In the genomic region with DNA sequence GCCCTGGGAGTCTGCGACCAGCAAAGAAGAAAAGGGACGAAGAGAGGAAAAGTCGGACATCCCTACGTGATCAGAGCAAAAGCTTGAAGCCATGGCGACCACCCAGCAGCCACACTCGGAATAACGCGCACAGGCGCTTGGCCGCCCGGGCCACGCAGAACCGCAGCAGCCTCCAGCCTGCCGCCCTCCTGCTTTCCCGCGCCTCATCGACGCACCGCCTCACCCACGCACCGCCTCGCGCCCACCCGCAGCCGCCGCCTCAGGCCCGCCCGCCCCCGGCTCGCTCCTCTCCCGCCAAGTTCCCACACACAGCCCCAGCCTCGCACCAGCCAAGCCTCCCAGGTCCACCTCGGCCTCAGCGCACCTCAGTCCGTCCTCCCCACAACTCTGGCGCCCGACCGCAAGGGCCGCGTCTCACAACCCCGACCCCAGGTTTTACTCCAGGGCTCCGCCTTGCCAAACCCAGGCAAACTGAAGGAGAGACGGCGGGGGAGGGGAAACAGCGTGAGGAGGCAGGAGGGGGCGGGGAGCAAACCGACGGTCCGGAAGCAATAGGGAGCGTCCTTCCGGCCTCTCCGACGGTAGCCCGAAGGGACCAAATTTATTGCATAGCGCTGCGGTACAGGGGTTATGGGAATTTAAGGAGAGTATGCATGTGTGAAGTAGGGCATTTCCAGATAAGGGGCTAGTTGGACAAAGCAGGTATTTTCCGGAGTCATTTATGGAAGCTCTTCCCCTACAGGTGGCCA, we compare ENCODE assay signal across 8 mouse cellular contexts. TPM values are rescaled to one million over a fixed set of nuclear protein-coding genes. Genes with fewer than 3 reads are reported as not detected.
DNase-seq lines count a peak whose midpoint lies in the region; ATAC-seq lines count a peak whose summit lies in the region.
"Not testable (repeated sequence)": the region's sequence is repeated elsewhere in the genome, so short reads cannot be mapped to it uniquely, and the experiment has no call there.

Gene Setdb1 (minus strand): TSS at position 502 of the 749 bp plus-strand sequence.

- WGBS in forebrain, embryonic 14.5 days: under 1% methylated on average over 26 of the region's 57 CpGs
- 0% methylated on average over 36 of the region's 57 CpGs for WGBS in neural tube, embryonic 15.5 days

- intact Hi-C loops in heart, postnatal 14 days (cut with DNase I): not testable (repeated sequence)

- peak; percentile 98 for DNase-seq in ES-CJ7 (ENCODE audit: low read depth, low spot score)
- DNase-seq in cerebellum, adult 11 months: peak; percentile 92
- peak; percentile 98 for DNase-seq in forebrain, embryonic 14.5 days (ENCODE audit: low spot score)
- peak; percentile 93 to 96 for DNase-seq in heart, postnatal 14 days
- DNase-seq in layer of hippocampus, adult 11-12 months (ENCODE audit: low spot score): peak; percentile 93
- DNase-seq in lung, adult 18-20 months: peak; percentile 93 to 96
- peak; percentile 97 for DNase-seq in testis, postnatal 14 days (ENCODE audit: low spot score)

- ATAC-seq in forebrain, embryonic 14.5 days: peak; percentile 98
- ATAC-seq in neural tube, embryonic 15.5 days (ENCODE audit: low FRiP score): peak; percentile 97

- peak within 1 kb of the TSS; percentile 43 for H3K4me3 ChIP-seq in forebrain, embryonic 14.5 days (ENCODE audit: low read depth, low read length)
- H3K4me3 ChIP-seq in neural tube, embryonic 15.5 days (replicated peaks): peak within 1 kb of the TSS; percentile 47

- H3K9ac ChIP-seq in forebrain, embryonic 14.5 days (ENCODE audit: low read length): peak within 1 kb of the TSS; percentile 58; the same call in 1 of the 2 replicates
- peak within 1 kb of the TSS; percentile 47 for H3K9ac ChIP-seq in neural tube, embryonic 15.5 days (replicated peaks)

- not testable (repeated sequence) for H3K4me1 ChIP-seq in forebrain, embryonic 14.5 days (ENCODE audit: control insufficient read depth, insufficient read depth, low read length); neural tube, embryonic 15.5 days

- peak within 1 kb of the TSS; percentile 48 for H3K4me2 ChIP-seq in forebrain, embryonic 14.5 days (ENCODE audit: low read length)
- peak within 1 kb of the TSS; percentile 51 for H3K4me2 ChIP-seq in neural tube, embryonic 15.5 days

- H3K27me3 ChIP-seq in forebrain, embryonic 14.5 days (replicated peaks; ENCODE audit: control insufficient read depth, insufficient read depth, low read length); neural tube, embryonic 15.5 days (replicated peaks): not testable (repeated sequence)

- peaks cover 19% of the 10 kb centered on the region for H3K36me3 ChIP-seq in forebrain, embryonic 14.5 days (ENCODE audit: control insufficient read depth, insufficient read depth, low read length)
- H3K36me3 ChIP-seq in neural tube, embryonic 15.5 days: peaks cover 16% of the 10 kb centered on the region

- not testable (repeated sequence) for H3K9me3 ChIP-seq in forebrain, embryonic 14.5 days (replicated peaks; ENCODE audit: control insufficient read depth, low read length); neural tube, embryonic 15.5 days (replicated peaks)

- not testable (repeated sequence) for H3K27ac ChIP-seq in forebrain, embryonic 14.5 days (ENCODE audit: low read depth, low read length)
- peak within 1 kb of the TSS; percentile 28; the same call in 1 of the 2 replicates for H3K27ac ChIP-seq in neural tube, embryonic 15.5 days (replicated peaks)

RNA-seq across cellular contexts. Expression of gene Setdb1, which starts in this region (rescaled TPM):
- polyA plus RNA-seq in forebrain, embryonic 14.5 days (2014; fragmentation: Nextera tagmentation; extraction: Ambion mirVana): 42.2 and 48.9 TPM in 2 replicates
- total RNA-seq in heart, postnatal 14 days (2021): 10 to 100 TPM; 14.1 to 14.4 TPM
- 37.6 and 38.3 TPM in 2 replicates for polyA plus RNA-seq in neural tube, embryonic 15.5 days (2015; fragmentation: Nextera tagmentation; extraction: Ambion mirVana)
